In genomic region chr3:51333234-51333889, GRCm38 (mm10) we compare ENCODE assay signal across 8 mouse cellular contexts. TPM values are rescaled to one million over a fixed set of nuclear protein-coding genes. Genes with fewer than 3 reads are reported as not detected.
A peak's percentile ranks its signal among the peaks of the same experiment; 100 is the strongest.
DNase-seq lines count a peak whose midpoint lies in the region; ATAC-seq lines count a peak whose summit lies in the region.

No protein-coding gene starts in this region.

- H3K27me3 ChIP-seq in neural tube, embryonic 12.5 days (replicated peaks): no peaks in the 10 kb centered on the region
- no peaks in the 10 kb centered on the region for H3K27me3 ChIP-seq in heart, embryonic 15.5 days
- H3K27me3 ChIP-seq in limb, embryonic 10.5 days (ENCODE audit: low read depth, poor library complexity, severe bottlenecking): no peaks in the 10 kb centered on the region

- DNase-seq in neural tube, embryonic 10.5 days (ENCODE audit: extremely low spot score, low spot score): no peak
- no peak for DNase-seq in limb, embryonic 10.5 days (ENCODE audit: low spot score)
- peak; percentile 49 to 56 for DNase-seq in thymus, postnatal 36 days
- DNase-seq in retina, postnatal 1 day: no peak

- H3K9me3 ChIP-seq in neural tube, embryonic 12.5 days: no peaks in the 10 kb centered on the region
- H3K9me3 ChIP-seq in heart, embryonic 15.5 days (replicated peaks): no peaks in the 10 kb centered on the region
- H3K9me3 ChIP-seq in limb, embryonic 10.5 days (replicated peaks): no peaks in the 10 kb centered on the region

- H3K36me3 ChIP-seq in neural tube, embryonic 12.5 days: no peaks in the 10 kb centered on the region
- H3K36me3 ChIP-seq in heart, embryonic 15.5 days: no peaks in the 10 kb centered on the region
- no peaks in the 10 kb centered on the region for H3K36me3 ChIP-seq in limb, embryonic 10.5 days

- no peak overlapping the region for H3K9ac ChIP-seq in neural tube, embryonic 12.5 days
- no peak overlapping the region for H3K9ac ChIP-seq in heart, embryonic 15.5 days

- no peak overlapping the region for H3K27ac ChIP-seq in neural tube, embryonic 12.5 days
- H3K27ac ChIP-seq in heart, embryonic 15.5 days: peak overlapping the region; percentile 63
- H3K27ac ChIP-seq in limb, embryonic 10.5 days: peak overlapping the region; percentile 50; the same call in 1 of the 2 replicates

- no peak overlapping the region for H3K4me3 ChIP-seq in neural tube, embryonic 12.5 days
- H3K4me3 ChIP-seq in heart, embryonic 15.5 days: peak overlapping the region; percentile 20
- no peak overlapping the region for H3K4me3 ChIP-seq in limb, embryonic 10.5 days

- no peak for ATAC-seq in neural tube, embryonic 12.5 days (ENCODE audit: low FRiP score, low read depth)
- ATAC-seq in common myeloid progenitor, adult 5-6 weeks (replicated peaks; ENCODE audit: low read depth, poor library complexity, severe bottlenecking): peak; percentile 80
- 0 out of 2 replicates have a peak, but pooled peaks have one; percentile 70 for ATAC-seq in heart, embryonic 15.5 days (replicated peaks; ENCODE audit: insufficient number of reproducible peaks, insufficient read depth, low FRiP score, low read depth)
- peak; percentile 80 for ATAC-seq in megakaryocyte progenitor cell, adult 5-6 weeks (replicated peaks; ENCODE audit: poor library complexity)

- peak overlapping the region; percentile 27 for H3K4me2 ChIP-seq in neural tube, embryonic 12.5 days (replicated peaks)
- peak overlapping the region; percentile 46 for H3K4me2 ChIP-seq in heart, embryonic 15.5 days

- H3K4me1 ChIP-seq in neural tube, embryonic 12.5 days: peaks cover 12% of the 10 kb centered on the region
- peaks cover 29% of the 10 kb centered on the region for H3K4me1 ChIP-seq in heart, embryonic 15.5 days (replicated peaks)
- peaks cover 33% of the 10 kb centered on the region for H3K4me1 ChIP-seq in limb, embryonic 10.5 days

- WGBS in neural tube, embryonic 12.5 days: 51% methylated on average over 10 of the region's 10 CpGs
- WGBS in heart, embryonic 15.5 days: 32% methylated on average over 10 of the region's 10 CpGs
- WGBS in limb, embryonic 10.5 days: 73% methylated on average over 10 of the region's 10 CpGs

RNA-seq across cellular contexts. Expression of gene Elf2, which starts 7.1 kb away (rescaled TPM):
- polyA plus RNA-seq in neural tube, embryonic 12.5 days (2016; fragmentation: Nextera tagmentation; extraction: Ambion mirVana): 41.2 and 57.2 TPM in 2 replicates
- 123 and 129 TPM in 2 replicates for total RNA-seq in common myeloid progenitor, adult 5-6 weeks (2017)
- 51.3 and 55.4 TPM in 2 replicates for polyA plus RNA-seq in heart, embryonic 15.5 days (2015; fragmentation: Nextera tagmentation; extraction: Ambion mirVana)
- polyA plus RNA-seq in limb, embryonic 10.5 days (2016; fragmentation: Nextera tagmentation; extraction: Ambion mirVana): 39.8 and 44.3 TPM in 2 replicates
- total RNA-seq in megakaryocyte progenitor cell, adult 5-6 weeks (2015): 40.3 and 43.1 TPM in 2 replicates
- total RNA-seq in megakaryocyte progenitor cell, adult 5-6 weeks (2017): 96.0 and 124 TPM in 2 replicates

Comparison
In these comparisons a context has a peak if more than half of its experiments do, and no peak if none do; other contexts are left out.
1. DNase-seq: peak in thymus, postnatal 36 days (2 of 2); none in neural tube, embryonic 10.5 days (single experiment), limb, embryonic 10.5 days (single experiment) and retina, postnatal 1 day (single experiment).